Mouse (Mus musculus) layer of hippocampus, adult 9-10 months (tissue): Measurements from ENCODE around the gene Ttc39b.

Source experiments
- DNase-seq: peaks from one replicate; pipeline ENCODE4 v3.0.0; 2022; ENCODE audit warnings: low spot score

The Ttc39b gene

DNA sequence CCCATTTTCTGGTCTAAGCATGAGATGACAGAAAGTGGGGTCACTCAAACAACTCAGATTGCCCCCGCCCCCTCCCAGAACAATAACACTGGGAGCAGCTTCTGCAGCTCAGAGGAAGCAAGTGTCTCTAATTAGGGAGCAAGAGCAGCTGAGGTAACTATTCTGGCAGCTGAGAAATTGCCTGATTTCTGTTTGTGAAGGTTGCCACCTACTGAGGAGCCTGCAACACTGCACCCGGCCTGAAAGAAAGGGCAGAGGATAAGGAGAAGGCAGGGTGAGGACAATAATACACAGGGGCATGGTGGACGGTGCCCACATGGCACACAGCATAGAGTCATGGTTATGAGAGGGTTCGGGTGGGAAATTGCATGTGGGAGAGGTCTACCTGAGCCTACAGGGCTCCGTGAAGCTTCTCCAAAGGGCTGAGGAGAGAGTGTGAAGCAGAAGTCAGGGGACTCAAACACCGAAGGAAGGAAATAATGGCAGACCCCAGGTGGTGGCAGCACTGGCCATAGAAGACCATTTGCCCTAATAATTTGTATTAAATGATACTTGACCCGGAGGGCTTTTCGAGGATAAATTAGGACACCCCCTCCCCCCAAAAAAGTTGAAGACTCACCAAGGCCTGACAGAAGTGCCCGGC, 140.6 kb downstream of the Ttc39b start:
- DNase-seq: peak; percentile 52

DNA sequence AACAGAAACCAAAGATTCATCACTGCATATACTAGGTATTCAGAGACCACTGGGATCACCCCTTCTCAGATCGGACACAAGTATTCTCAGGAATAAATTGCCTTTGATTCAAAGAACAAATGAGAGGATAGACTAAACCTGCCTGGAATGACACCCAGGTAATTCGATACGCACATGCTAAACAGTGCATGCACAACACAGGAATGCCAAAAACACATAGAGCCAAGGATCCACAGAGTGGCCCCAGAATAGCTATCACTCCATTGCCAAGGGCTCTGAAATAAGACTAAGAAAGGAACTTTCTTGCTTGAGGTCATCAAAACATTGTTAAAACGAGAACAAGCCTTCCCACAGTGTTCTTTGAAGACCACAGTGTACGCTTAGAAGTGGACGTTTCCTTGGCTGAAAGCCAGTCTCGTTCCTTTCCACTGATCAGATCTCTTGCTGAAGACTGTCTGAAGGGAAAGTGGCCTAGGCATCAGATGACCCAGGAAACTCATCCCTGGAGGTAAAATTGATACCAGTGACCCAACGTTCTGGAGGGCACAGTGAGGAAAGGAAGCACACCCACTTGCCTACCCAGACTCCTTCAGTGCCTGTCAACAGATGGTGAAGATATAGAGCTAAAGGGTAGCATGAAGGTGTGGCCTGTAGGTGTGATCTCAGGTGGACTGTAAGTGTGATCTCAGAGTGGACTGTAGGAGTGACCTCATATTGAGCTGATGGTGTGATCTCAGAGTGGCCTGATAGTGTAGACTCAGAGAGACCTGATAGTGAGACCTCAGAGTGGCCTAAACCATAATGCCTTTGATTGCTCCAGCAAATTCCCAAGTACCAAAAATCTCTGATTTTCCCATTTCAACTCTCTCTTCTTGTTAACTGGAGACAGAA, 141.6 kb downstream of the Ttc39b start:
- no peak for DNase-seq

- DNase-seq: no peak
These were observed 146.6 kb downstream of the Ttc39b start for GRCm38 (mm10) chr4:83177471-83177870.

GRCm38 (mm10) chr4:83174946-83175345, 149.1 kb downstream of the Ttc39b start:
- no peak for DNase-seq

DNA sequence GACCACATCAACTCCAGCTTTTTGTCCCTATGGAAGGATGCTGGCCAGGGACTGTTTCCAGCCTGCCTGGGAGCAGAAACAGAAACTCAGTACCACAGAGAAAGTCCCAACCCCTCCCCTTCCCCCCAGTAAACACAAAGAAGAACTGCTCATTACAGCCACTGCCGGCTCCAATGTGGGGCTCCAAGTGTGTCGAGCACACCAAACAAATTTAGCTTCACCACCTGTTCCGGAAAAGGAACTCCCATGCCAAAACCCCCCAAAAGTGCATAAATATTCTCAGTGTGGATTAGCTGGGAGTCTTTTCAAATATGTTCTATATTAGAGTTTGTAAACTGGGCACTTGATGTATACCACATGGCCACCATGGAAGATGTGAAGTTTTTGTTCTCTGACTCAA, 151.8 kb downstream of the Ttc39b start:
- DNase-seq: no peak

DNA sequence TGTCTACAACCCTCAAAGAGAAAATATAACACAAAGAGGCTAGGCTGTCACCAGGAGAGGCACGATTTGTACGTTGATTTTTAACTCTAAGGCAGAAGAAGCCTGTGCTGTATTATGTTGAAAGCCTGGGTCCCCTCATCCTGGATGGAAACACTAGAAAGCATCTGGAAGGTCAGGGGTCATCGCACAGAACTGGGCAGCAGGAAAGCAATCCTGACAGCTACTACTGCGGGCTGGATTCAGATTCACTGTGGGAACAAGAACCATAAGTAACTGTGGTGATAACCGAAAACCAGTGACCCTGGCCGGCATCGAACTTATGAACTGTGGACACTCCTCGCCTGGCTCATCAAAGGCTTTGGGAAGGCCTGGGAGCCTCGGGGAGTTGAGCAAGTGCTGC, 153.3 kb downstream of the Ttc39b start:
- DNase-seq: no peak
